Mouse (Mus musculus) E14TG2a.4 (cell line): ENCODE data around the gene Prss38.

Experiments used
- H3K27me3 ChIP-seq: 2 replicates; pipeline ENCODE4 v1.6.1; 2014; ENCODE audit warnings: low read length, control low read depth; ENCODE audit not compliant: insufficient read depth
- H3K36me3 ChIP-seq: 2 replicates; pipeline ENCODE4 v1.6.1; 2014; ENCODE audit warnings: low read length, control low read depth; ENCODE audit not compliant: insufficient read depth
- H3K4me1 ChIP-seq: replicated peaks from 2 replicates; pipeline ENCODE4 v1.6.1; 2014; ENCODE audit warnings: low read depth, low read length, control low read depth
- H3K4me3 ChIP-seq: replicated peaks from 2 replicates; pipeline ENCODE4 v1.5.1; 2014; ENCODE audit warnings: mild to moderate bottlenecking, low read length
- H3K9me3 ChIP-seq: 2 replicates; pipeline ENCODE4 v1.6.1; 2014; ENCODE audit warnings: low read length, control low read depth
- CTCF ChIP-seq: conservative IDR thresholded peaks from 2 replicates; pipeline ENCODE4 v1.5.1; 2014; ENCODE audit warnings: low read length
- NANOG ChIP-seq: IDR thresholded peaks from 2 replicates; pipeline ENCODE4 v1.6.1; 2014; ENCODE audit warnings: borderline replicate concordance, low read length, mixed read lengths
- POU5F1 ChIP-seq: IDR thresholded peaks from 2 replicates; pipeline ENCODE4 v1.6.1; 2014; ENCODE audit warnings: low read length, borderline replicate concordance

Gene Prss38

GRCm38 (mm10) chr11:59375475-59375874, at the start of gene Prss38:
TSS of gene Prss38 (minus strand) at chr11:59375657.
- Histone ChIP-seq H3K9me3 (peaks cover 7% of the 10 kb centered on the region; the same call in 1 of the 2 replicates), H3K27me3 (no peaks in the 10 kb centered on the region), H3K4me1 (peaks cover 24% of the 10 kb centered on the region), H3K36me3 (no peaks in the 10 kb centered on the region), H3K4me3 (peak within 1 kb of the TSS; percentile 66)
- no peak for TF ChIP-seq POU5F1
- no peak for TF ChIP-seq NANOG
- TF ChIP-seq CTCF, result peak; percentile 66

- Histone ChIP-seq H3K4me1 (peaks cover 32% of the 10 kb centered on the region), H3K36me3 (peaks cover 95% of the 10 kb centered on the region), H3K27me3 (no peaks in the 10 kb centered on the region), H3K4me3 (no peak overlapping the region), H3K9me3 (no peaks in the 10 kb centered on the region)
- no peak for TF ChIP-seq POU5F1
- TF ChIP-seq NANOG, result no peak
- TF ChIP-seq CTCF, result no peak
Measured at GRCm38 (mm10) chr11:59423010-59423588, 47.6 kb upstream of the Prss38 start.

GRCm38 (mm10) chr11:59421967-59422366, 46.5 kb upstream of the Prss38 start:
- peaks cover 29% of the 10 kb centered on the region for H3K4me1 ChIP-seq
- no peaks in the 10 kb centered on the region for H3K9me3 ChIP-seq
- no peaks in the 10 kb centered on the region for H3K27me3 ChIP-seq
- peaks cover 93% of the 10 kb centered on the region for H3K36me3 ChIP-seq
- no peak for TF ChIP-seq NANOG
- TF ChIP-seq CTCF, result no peak
- TF ChIP-seq POU5F1, result no peak
- no peak overlapping the region for H3K4me3 ChIP-seq

DNA sequence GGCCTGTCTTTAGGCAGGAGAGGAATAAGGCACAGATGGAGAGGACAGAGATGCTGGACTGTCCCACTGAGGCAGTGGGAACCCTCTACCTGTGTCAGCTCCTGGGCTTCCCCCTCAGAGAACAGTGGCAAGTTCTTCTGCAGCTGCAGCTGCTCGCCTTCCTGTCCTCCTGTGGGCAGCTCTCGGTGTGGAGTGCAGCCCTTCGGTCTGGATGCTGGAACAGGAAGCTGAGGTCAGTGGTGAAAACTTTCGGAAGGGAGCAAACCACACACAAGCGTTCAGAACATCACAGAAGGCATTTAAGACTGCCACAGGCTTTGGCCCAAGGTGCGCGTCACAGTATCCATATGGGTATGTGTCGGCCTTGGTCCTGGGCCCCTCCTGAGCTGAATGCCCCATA, 46.0 kb upstream of the Prss38 start:
- peaks cover 93% of the 10 kb centered on the region for H3K36me3 ChIP-seq
- TF ChIP-seq NANOG (no peak), POU5F1 (no peak), CTCF (no peak)
- H3K9me3 ChIP-seq, result no peaks in the 10 kb centered on the region
- no peaks in the 10 kb centered on the region for H3K27me3 ChIP-seq
- H3K4me3 ChIP-seq, result no peak overlapping the region
- peaks cover 25% of the 10 kb centered on the region for H3K4me1 ChIP-seq

DNA sequence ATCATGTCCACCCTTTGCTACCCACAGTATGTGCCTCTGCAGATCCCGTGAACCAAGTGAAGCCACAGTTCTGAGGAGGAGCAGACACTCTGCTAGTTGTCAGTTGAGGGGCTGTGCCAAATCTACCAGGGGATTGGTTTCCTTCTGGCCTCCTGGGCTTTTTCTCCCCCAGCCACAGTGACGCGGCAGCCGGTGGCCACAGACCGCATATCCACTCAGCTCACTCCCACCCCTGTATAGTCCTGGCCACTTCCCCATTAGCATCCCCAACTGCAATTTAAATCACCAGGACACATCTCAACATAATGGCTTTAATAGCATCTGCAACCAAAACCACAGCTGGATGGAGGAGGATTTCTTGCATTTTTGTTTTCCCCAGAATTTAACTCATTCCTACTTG, 43.3 kb upstream of the Prss38 start:
- peaks cover 81% of the 10 kb centered on the region for H3K36me3 ChIP-seq
- no peaks in the 10 kb centered on the region for H3K9me3 ChIP-seq
- no peak overlapping the region for H3K4me3 ChIP-seq
- peaks cover 35% of the 10 kb centered on the region for H3K4me1 ChIP-seq
- no peaks in the 10 kb centered on the region for H3K27me3 ChIP-seq
- TF ChIP-seq CTCF, result no peak
- no peak for TF ChIP-seq POU5F1
- TF ChIP-seq NANOG, result no peak

DNA sequence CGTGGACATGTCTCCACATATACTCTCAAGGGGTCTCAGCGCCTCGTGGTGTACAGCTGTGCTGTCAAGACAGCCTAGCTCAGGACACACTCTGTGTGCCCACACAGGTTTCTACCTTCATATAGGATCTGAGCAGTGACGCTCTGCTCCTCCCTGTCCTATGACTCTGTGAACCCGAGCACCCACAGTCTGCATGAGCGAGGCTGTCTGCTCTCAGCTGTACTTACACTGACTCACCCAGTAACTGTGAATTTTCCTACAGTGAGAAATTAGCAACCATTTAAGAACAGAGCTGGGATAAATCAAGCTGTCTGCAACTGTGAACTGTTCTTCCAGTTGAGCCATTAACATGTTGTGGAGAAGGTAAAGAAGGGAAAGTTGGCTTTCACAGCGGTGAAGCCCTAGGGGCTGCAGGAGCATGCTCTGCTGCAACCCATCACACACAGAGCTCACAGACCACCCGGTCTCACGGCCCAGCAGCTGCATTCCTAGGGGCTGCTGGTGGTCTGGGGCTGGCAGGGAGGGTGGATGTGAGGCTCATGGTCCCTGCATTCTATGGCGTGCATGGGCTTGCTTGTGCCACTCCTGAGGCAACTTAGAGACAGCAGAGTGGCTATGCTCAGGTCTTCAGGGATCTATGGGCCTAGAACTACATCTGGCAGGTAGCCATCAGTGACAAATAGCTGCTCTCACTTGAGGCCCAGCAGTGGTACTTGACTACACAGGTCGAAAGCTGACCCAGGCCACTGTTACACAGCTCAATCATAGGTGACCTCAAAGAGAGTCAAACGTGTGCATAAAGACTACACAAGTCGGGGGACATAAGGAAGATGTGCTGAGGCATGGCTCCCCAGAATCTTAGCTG, 37.8 kb upstream of the Prss38 start:
- Histone ChIP-seq H3K9me3 (no peaks in the 10 kb centered on the region), H3K27me3 (no peaks in the 10 kb centered on the region), H3K4me3 (no peak overlapping the region), H3K4me1 (peaks cover 43% of the 10 kb centered on the region), H3K36me3 (peaks cover 72% of the 10 kb centered on the region)
- TF ChIP-seq CTCF (no peak), NANOG (no peak), POU5F1 (no peak)

DNA sequence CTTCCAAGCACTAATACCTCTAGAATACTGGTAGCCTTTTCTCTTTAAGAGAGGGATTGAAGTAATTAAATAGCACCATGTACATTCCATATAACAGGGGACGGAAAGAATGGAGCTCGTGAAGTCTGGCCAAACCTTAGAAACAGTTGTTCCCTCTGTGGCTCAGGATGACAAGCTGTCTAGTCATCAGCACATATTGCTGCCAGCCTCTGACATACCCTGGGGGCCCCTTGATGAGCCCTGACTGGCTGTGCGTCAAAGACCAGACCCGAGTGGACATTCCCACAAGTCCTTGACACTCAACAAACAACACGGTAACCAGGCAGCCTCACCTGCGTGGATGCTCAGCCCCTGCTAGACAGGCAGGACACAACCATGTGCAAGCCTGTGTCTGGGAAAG, 36.6 kb upstream of the Prss38 start:
- H3K4me3 ChIP-seq, result no peak overlapping the region
- no peak for TF ChIP-seq CTCF
- no peak for TF ChIP-seq NANOG
- TF ChIP-seq POU5F1, result no peak
- no peaks in the 10 kb centered on the region for H3K9me3 ChIP-seq

GRCm38 (mm10) chr11:59410851-59411250, 35.4 kb upstream of the Prss38 start:
- peaks cover 78% of the 10 kb centered on the region for H3K36me3 ChIP-seq
- no peaks in the 10 kb centered on the region for H3K27me3 ChIP-seq
- no peak for TF ChIP-seq POU5F1
- no peak for TF ChIP-seq CTCF
- TF ChIP-seq NANOG, result no peak
- peaks cover 42% of the 10 kb centered on the region for H3K4me1 ChIP-seq
- H3K9me3 ChIP-seq, result no peaks in the 10 kb centered on the region
- H3K4me3 ChIP-seq, result no peak overlapping the region

More for the DNA sequence above, 36.6 kb upstream of the Prss38 start:
- Histone ChIP-seq H3K36me3 (peaks cover 74% of the 10 kb centered on the region), H3K4me1 (peaks cover 43% of the 10 kb centered on the region), H3K27me3 (no peaks in the 10 kb centered on the region)
